Mouse (Mus musculus) T-cell, adult 2 months (primary cell): Measurements from ENCODE around the gene Lifr.

Source experiments
- DNase-seq: peaks from one replicate; pipeline ENCODE4 v3.0.0; 2022; ENCODE audit warnings: low spot score

Gene Lifr

DNA sequence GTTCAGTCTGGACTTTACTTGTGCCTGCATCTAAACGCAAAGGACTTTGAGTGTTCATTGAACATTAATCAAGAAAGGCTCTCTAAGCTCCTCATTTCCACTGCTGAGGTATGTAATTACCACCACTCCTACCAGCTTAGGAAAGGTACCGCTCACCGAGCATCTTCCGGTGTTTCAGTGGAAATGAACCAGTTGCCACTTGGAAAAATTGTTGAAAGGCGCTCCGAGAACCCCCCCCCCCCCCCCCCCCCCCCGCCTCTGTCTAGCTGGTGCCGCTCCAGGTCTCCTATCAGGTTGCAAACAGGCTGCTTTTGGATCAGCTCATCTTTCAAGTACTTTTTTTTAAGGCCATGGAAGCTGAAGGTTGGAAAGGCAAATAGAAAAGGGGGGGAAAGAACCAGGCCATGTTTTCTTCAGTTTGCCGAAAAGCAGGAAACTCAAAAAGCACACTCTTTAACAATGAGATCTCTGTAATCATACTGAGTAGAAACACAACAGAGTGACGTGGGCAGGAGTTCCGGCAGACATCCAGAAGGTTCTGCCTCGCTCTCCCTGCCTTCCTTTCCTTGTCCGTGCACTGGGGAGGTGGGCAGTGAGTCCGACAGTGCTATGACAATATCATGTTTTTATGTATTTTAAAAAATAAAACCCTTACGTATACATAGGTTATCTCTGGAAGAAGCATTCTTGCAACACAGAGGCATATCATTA is 9.3 kb upstream of the Lifr start:
- no peak for DNase-seq

DNA sequence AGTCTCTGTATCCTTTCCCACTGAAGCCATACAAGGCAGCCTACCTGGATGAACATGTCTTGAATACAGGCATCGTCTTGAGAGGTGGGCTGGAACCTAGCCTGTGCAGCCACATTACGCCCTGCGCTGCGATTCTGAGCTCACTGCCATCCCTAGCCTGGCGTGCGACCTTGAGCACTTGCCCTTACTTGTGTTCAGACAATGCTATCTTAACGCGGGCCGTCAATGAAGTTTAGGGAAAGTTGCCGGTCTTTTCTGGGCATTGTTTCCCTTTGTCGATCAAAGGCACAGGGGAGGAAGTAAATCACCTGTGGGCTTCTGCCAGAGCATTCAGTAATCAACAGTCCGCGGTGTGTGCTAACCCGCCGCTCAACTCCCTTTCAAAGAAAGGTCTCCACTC is 8.6 kb upstream of the Lifr start:
- no peak for DNase-seq

DNA sequence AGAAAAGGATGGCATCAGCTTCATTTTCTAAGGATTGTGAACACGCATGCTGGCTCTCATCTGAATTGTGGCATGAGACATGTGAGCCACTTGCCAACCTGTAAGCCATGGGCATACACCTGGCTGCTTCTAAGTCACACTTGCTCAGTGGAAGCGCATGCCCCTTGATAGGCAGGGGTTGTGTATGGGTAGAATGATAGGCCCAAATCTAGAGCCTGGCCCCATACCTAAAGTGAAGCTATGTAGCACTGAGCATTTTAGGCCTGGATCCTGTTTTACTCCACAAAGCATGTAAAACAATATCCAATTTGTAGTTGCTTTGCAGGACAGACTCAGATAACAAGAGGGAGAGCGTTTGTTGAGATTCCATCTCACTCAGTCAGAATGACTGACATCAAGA is 7.5 kb upstream of the Lifr start:
- DNase-seq: no peak

DNA sequence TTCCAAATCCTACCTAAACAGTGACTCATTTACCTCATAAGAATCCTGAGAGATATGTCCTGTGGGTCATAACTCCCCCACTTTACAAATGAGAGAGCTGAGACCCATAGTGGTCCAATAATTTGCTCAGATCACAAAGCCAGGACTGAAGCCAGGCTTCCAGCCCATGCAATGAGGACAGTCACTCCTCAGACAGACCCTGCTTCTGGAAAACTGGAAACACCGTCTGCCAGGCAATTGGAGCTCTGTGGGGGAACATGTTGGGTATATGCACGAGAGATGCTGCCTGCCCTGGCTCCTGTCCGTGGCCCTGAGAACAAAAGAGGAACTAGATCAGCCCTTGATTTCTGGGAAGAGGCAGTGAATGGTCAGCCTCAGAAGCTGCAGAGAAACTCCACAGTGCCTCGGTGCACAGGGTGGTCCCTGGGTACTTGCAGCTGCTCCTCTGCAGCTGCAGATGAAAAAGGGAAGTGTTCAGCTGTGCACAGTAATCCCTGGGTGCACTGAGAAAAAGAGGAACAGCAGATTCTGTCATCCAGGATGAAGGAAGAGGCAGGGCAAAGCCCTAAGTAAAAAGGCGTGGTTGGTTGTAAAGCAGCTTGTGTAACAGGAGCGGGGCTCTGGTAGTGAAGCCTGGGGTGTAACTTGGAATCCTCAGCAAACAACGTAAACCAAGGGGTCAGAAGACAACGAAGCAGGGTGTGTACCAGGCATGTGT is 5.5 kb upstream of the Lifr start:
- DNase-seq: no peak

DNA sequence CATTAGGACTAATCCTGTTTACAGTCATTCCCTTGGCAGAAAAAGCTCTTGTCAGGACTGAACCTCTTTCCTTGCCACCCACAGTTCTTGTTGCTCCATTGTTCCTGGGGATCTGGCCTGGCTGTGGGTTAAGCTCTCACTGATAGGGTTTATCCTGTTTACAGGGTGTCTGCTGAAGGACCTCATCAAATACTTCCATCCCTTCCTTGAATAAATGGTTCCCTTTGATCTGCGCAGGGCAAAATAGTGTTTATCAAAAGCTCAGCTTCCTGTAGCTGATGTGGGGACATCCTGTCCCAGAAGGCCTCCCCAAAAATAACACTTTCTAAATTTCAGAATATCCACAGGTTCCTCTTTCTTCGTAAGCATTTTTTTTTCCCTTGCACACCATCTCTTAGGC is 1.7 kb upstream of the Lifr start:
- no peak for DNase-seq

DNA sequence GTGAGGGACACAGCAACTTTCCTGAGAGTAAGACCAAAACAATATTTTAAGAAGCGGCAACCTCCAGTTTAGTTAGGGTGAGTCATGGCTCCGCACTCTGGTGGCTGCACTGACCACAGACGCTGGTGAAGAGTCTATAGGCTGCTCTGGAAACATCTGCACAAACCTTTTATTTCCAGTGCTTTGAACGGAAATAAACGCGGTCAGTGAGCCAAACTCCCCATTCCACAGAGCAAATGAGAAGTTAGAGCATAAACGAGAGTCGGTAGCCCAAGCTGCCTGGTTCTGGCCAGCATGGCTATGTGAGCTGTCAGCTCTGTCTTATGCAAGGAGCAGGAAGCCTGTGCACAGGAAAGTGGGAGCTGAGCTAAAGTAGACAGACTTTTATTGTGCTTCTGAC is 1.9 kb downstream of the Lifr start:
- DNase-seq: no peak

DNA sequence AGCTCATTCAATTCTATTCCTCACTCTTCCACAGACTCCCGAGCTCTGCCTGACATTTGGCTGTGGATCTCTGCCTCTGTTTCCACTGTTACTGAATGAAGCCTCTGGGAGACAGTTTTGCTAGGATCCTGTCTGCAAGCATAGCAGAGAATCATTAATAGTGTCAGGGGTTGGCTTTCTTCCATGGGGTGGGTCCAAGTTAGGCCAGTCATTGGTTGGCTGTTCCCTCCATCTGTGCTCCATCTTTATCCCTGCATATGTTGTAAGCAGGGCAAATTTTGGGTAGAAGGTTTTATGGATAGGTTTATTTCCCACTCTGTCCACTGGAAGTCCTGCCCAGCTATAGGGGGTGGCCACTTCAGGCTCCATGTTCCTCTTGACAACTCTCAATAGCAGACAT is 9.0 kb downstream of the Lifr start:
- DNase-seq: no peak

DNA sequence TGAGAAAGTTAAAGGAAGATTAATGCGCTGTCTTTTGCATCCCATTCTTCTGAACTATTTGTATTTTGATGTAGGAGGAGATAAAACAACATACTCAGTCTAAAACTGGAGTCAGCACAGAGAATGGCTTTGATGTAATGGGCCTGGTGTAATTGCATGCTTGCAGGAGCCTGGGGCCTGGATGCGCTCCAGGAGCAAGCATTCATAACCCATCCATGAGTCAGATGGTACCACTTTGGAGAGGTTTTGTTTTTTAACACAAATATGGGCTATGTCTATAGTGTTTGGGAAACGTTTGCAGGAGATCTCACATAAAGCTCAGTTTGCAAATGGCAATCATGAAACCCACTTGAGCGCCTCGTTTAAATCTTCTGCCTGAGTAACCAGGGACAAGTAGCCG is 9.8 kb downstream of the Lifr start:
- no peak for DNase-seq

DNA sequence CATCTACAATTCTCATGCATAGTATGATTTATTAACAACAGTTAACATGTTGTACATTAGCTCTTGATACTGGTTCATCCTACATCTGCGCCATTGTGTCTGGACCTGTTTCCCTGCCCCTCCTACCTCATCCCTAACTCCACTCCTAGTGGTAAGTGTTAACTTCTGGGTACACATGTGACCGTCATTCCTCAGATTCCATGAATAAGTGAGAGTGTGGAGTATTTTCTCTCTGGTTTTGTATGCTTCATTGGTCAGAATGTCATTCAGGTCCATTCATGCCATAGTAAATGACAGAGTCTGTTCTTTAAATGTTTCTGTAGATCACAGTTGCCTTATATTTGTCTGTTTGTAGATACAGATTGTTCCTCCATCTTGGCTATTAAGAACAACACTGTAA is 12.6 kb downstream of the Lifr start:
- no peak for DNase-seq

DNA sequence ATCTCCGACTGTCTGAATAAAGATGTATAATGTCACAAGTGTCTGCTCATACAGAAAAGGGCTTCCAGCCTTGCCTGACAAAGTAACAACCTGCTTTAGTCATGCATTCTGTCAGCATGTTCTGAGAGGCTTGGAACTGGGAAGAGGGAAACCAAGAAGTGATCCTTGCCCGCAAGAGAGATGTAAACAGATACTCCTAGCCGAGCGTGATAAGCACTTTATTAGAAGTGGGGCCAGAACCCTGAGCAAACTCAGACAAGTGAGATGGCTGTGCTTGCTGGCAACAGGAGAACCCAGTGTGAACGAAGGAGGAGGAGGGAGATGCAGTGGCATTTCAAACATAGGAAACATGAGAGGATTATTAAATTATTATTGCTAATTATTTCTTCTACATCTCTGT is 14.8 kb downstream of the Lifr start:
- no peak for DNase-seq

DNA sequence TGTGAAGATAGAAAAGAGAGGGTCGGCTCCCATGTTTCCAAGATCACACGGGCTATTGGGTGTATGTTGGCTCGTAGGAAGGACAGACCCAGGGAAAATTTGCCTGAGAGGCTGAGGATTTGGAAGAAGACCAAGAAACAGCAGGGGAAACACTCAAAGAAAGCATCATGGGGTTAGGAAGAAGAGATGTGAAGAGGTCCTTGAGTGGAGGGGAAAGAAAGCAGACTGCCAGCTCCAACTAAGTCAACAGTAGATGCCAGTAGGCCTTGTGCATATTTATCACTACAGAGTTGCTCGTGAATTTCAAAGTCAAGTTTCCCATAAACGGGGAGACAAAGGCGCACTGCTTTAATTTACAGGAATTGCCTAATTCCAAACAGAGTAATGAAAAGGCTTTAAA is 17.7 kb downstream of the Lifr start:
- no peak for DNase-seq

DNA sequence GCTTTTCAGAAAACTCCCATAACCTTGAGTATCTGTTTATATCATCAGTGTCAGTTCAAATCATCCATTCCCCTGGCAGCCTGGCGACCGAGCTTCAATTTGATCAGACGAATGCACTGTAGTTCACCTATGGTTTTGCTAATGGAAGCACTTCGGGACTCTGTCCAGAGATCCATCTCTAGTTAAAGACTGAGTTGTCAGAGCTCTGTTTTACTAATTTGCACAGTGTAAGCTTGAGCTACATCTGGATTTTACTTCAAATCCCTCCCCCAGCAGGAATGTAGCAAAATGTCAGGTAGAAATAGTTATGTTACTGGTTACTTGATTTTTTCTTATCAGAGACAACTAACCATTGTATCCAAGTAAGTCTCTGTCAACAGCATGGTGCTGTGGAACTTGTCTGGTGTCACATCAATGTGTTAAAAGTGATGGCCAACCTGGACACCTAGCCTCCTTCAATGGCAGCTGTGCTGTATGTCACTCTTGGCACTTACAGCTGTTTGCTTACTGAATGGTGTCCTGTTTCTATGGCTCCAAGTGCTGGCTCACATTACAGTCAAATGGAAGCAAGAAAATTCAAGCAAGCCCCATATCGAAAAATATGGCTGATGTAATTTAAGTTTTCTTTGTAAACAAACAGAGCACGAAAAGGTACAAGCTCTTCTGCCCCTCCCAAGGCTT is 22.0 kb downstream of the Lifr start:
- no peak for DNase-seq

DNA sequence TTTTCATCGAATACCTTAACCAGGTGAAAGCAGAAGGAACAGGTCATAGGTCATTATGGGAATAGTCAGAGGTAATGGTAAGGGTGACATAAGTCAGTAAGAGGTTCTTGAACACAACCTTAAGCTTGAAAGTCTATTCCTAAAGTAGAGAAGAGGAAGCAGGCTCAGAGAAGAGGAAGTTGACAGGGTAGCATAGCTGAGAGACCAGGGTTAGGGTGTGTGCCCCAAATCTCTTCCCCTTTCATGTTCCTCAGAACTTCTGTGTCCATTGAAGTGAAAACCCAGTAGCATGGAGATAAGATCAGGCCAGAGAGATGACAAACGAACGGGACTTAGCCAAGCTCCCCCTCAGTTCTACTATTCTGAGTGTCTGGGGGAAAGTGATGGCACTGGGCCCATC is 23.5 kb downstream of the Lifr start:
- DNase-seq: no peak

DNA sequence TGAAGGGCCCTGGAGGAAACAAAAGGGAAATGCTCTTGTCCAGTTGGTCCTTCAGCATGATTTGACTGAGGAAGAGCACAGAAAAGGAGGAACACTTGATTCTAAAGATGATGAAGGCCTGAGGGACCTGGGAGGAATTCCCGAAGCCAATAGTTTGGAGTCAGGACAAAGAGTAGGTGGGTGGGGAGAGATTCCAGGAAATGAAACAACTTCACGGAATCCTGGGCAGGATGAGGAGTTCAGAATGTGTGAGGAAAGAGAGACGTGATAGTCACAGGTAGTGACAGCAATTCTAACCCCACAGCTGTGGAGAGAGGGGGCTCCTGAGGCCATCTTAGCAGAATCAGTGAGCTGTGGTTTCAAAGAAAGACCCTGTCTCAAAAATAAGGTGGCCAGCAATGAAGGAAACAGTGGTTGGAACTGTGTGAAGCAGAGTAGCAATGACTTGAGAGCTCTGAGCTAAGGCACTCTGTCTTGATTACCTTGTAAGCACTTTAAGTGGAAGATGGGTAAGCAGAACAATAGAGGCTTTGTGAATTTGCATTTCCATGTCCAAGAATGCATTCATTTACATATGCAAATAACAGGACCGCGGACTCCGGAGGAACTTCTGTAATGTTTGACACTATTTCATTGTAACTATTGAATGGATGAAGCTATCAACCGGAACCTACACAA is 25.1 kb downstream of the Lifr start:
- no peak for DNase-seq

DNA sequence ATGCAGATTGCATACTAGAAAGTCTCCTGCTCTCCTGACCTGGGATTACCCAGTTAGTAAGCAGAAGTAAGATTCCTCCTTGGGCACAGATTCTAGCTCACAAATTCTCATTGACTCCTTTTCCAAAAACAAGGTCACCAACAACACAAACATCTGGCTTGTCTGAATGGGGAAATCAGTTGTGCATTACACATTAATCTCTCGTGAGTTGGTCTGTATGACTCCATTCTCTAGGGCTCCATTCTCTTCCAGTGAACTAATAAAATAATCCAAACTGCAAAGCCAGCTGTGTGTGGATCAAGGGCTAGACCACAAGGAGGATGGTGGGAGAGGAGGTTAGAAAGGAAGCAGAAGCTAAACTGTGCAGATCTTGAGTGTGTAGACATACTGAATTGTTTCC is 25.8 kb downstream of the Lifr start:
- no peak for DNase-seq

DNA sequence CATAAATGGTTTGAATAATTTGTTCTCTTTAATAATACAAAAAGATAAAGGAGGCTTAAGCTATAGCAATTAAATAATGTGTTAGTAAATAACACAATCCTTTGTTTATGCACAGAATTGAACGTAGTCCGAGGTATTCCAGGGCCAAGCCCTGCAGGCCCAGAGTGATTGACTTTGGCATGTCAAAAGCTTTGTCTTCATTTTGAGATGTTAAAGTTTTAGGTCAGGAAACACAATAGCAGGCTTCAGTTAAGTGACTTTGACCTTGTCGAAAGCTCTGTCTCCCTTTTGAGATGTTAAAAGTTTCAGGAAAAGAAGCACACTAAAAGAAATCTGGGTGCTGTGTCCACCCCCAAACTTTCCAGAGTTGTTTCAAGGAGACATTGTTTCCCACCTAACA is 26.3 kb downstream of the Lifr start:
- DNase-seq: no peak

DNA sequence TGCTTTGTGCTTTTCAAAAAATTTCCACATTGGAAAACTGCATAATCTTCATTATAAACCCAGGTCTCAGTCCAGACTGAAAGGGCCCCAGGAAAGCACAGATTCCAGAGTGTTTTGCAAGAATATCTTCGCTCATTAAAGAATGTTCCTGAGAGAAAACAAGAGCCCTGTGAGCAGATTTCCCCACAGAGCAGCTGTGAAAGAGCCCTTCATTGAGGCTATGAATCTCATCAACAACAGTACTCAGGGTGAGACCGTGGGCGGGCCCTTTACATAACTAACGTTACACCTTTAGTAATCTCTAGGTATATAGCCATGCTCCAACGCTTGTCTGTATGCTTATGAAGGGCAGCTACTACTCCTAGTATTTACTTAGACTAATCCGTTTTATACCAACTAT is 27.5 kb downstream of the Lifr start:
- DNase-seq: no peak

DNA sequence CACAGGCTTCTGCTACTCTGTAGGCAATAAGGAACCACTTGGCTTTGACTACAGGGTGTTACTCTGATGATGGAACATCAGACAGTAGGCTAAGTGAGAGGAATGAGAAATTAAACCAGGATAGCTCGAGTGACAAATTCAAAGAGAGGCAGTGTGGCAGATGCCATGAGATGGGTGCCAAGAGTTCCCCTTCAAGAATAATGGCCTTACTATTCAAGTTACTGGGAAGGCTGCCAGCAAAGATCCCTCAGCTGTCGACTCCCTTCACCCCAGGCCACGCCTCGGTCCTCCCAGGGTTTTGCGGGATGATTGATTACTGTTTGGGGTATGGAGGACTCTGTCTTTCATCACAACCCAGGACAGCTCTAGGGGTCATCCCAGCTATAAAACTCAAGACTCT is 28.4 kb downstream of the Lifr start:
- DNase-seq: no peak

DNA sequence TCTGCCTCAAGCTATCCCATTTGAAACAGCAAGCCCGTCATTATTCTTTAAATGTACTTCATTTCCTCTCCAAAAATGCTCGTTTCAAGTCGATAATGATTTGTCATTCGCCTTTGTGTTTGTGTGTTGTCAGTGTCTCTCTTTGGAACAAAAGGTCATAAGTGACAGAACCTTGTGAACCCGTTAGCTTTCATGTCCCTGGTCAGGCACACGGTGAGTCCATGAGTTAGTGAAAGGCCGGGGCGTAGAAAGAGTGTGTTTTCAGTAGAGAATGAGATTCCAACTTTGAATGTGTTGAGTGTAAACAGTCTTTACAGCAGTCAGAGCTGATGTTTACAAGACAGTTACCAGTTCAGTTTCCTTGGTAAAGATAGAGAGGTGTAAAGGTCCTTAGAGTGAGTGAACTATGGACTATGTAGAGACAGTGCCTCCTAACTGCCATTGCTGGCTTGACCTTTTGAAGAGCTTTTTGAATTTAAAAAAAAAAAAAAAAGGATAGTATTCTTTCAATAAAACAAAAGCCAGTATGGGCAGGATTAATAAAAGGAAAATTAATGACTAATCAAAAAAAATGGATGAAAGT is 29.6 kb downstream of the Lifr start:
- no peak for DNase-seq

DNA sequence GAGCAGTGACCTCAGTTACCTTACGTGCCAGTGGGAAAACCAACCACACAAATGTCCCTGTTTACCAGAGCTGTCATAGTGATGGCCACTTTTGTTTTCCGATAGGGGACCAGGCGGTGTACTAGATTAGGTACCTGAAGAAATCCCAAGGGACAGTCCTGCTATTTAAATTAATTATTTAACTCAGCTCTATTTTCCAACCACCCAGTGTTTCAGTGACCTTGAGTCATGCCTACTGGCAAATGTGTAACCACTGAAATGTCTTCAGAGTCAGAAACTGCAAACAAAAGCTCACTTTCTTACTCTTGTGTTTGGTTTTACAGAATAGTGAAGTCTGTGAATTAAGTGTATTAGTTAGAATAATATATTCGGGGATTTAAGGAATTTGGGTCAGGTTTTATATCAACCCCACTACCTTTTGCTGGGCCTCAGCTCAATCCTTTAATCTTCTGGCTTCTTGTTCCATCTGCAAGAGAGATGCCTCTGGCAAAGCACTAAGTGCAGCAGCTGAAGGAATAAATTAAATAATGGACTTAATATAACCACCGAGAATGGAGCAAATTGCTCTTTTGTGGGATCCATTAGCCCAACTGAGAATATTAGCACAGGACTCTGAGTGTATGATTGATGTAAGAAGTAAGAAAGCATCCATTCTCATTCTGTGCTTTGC is 33.5 kb downstream of the Lifr start:
- no peak for DNase-seq

DNA sequence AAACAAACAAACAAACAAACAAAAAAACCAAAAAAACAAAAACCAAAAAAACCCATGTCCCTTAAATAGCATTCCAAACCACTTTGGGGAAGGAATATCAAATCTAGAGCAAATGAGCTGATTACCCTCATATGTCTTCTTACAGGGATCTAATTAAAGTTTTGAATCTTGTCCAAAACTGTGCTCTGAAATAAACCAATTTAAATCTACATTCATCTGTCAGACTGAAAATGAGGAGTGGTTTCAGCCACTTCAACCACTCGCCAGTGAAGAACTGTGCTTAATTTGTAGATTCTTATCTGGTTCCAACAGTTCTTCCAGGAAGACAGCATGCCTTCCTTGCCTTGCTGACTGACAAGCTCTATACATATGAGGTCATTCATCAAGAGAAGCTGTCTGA is 35.8 kb downstream of the Lifr start:
- DNase-seq: no peak

DNA sequence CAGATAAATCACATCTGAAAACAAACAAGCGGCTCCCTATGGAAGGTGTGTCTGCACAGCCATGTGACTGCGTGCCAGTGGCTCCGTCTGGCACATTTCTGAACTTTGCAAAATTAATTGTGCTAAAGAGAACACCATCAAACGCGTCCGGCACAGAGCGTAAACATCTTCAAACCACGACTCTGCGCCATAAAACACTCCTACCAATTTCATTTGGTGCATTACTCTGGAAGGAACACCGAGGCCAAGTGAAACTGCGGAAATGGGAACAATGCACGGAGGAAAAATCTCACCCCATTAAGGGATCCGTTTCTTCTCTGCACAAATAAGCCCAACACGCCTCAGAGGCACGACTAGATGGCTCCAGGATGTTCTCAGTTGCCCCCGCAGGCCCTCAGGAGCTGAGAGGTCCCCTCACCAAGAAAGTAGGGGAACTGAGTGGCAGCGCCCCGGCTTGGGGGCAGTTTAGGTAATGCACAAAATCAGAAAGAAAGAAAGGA is 38.3 kb downstream of the Lifr start:
- DNase-seq: no peak
